Comparison of ENCODE assay signal across 8 mouse cellular contexts in genomic region chr8:70803761-70804480, GRCm38 (mm10). TPM values are rescaled to one million over a fixed set of nuclear protein-coding genes. Genes with fewer than 3 reads are reported as not detected.
A peak's percentile ranks its signal among the peaks of the same experiment; 100 is the strongest.
DNase-seq lines count a peak whose midpoint lies in the region; ATAC-seq and TF ChIP-seq lines count a peak whose summit lies in the region.

No protein-coding gene starts in this region.

- no peaks in the 10 kb centered on the region for H3K36me3 ChIP-seq in embryonic facial prominence, embryonic 10.5 days (replicated peaks)
- H3K36me3 ChIP-seq in heart, postnatal 0 days (replicated peaks; ENCODE audit: control insufficient read depth, insufficient read depth, low read length): no peaks in the 10 kb centered on the region

- H3K9me3 ChIP-seq in embryonic facial prominence, embryonic 10.5 days: no peaks in the 10 kb centered on the region
- H3K9me3 ChIP-seq in heart, postnatal 0 days (replicated peaks; ENCODE audit: control insufficient read depth, low read length): no peaks in the 10 kb centered on the region

- H3K4me1 ChIP-seq in embryonic facial prominence, embryonic 10.5 days: peaks cover 16% of the 10 kb centered on the region
- H3K4me1 ChIP-seq in heart, postnatal 0 days (ENCODE audit: control insufficient read depth, insufficient read depth): peaks cover 10% of the 10 kb centered on the region

- H3K9ac ChIP-seq in heart, postnatal 0 days (replicated peaks; ENCODE audit: low read depth, low read length): no peak overlapping the region; the same call in 1 of the 2 replicates

- H3K27me3 ChIP-seq in embryonic facial prominence, embryonic 10.5 days (replicated peaks; ENCODE audit: low read depth, poor library complexity, severe bottlenecking): peaks cover 89% of the 10 kb centered on the region
- H3K27me3 ChIP-seq in heart, postnatal 0 days (ENCODE audit: control insufficient read depth, insufficient read depth, low read length): peaks cover 42% of the 10 kb centered on the region

- intact Hi-C loops in heart, postnatal 25 days (cut with DNase I): no loop called here

- WGBS in embryonic facial prominence, embryonic 10.5 days: 1% methylated on average over 47 of the region's 47 CpGs
- WGBS in heart, postnatal 0 days: 2% methylated on average over 46 of the region's 47 CpGs

- no peak for TF ChIP-seq EP300 in heart, postnatal 0 days (IDR thresholded peaks at IDR 0.05; ENCODE audit: low read depth)

- peak overlapping the region; percentile 61 for H3K4me2 ChIP-seq in heart, postnatal 0 days (ENCODE audit: low read depth, low read length)

- TF ChIP-seq CTCF in heart, postnatal 0 days (IDR thresholded peaks at IDR 0.05; ENCODE audit: low read depth): no peak

- H3K4me3 ChIP-seq in embryonic facial prominence, embryonic 10.5 days: peak overlapping the region; percentile 63
- peak overlapping the region; percentile 42 for H3K4me3 ChIP-seq in heart, postnatal 0 days (ENCODE audit: low read depth, low read length)

- 0 out of 2 replicates have a peak overlapping the region, but pooled peaks have one; percentile 35 for H3K27ac ChIP-seq in embryonic facial prominence, embryonic 10.5 days (replicated peaks)
- H3K27ac ChIP-seq in heart, postnatal 0 days (ENCODE audit: low read depth): no peak overlapping the region

- 0 out of 2 replicates have a peak, but pooled peaks have one; percentile 32 for ATAC-seq in heart, postnatal 0 days (ENCODE audit: insufficient read depth, low read depth)

- peak; percentile 64 to 76 for DNase-seq in heart, adult 18-20 months
- DNase-seq in heart, postnatal 25 days (ENCODE audit: low spot score): no peak
- peak; percentile 53 for DNase-seq in embryonic facial prominence, embryonic 10.5 days (ENCODE audit: low spot score)
- no peak for DNase-seq in heart, postnatal 0 days (ENCODE audit: low spot score)
- peak; percentile 70 to 88 for DNase-seq in layer of hippocampus, adult 18-20 months (ENCODE audit: low spot score in 2 of 2)
- DNase-seq in lung, postnatal 14 days: peak; percentile 66
- peak; percentile 84 to 85 for DNase-seq in right cerebral cortex, adult 2 months (ENCODE audit: low spot score in 2 of 2)
- no peak for DNase-seq in Muller cell, postnatal 12 days (ENCODE audit: inconsistent ontology term)

RNA-seq across cellular contexts. Expression of gene Mast3, which starts 0.9 kb away (rescaled TPM):
- 1 to 10 TPM; 6.8 to 9.8 TPM for total RNA-seq in heart, adult 18-20 months (2021)
- 1 to 10 TPM; 5.2 to 6.3 TPM for total RNA-seq in heart, postnatal 25 days (2021)
- polyA plus RNA-seq in embryonic facial prominence, embryonic 10.5 days (2016; fragmentation: Nextera tagmentation; extraction: Ambion mirVana): 12.4 and 13.9 TPM in 2 replicates
- 3.0 and 5.6 TPM in 2 replicates for total RNA-seq in heart, postnatal 0 days (2014; rRNA removed; ENCODE audit: low replicate concordance)
- 2.3 and 3.2 TPM in 2 replicates for polyA plus RNA-seq in heart, postnatal 0 days (2015; fragmentation: Nextera tagmentation; extraction: Ambion mirVana)
- total RNA-seq in layer of hippocampus, adult 18-20 months (2021): 100 to 1,000 TPM; 439 to 476 TPM

RNA-seq across cellular contexts. Expression of gene Il12rb1, which starts 4.3 kb away (rescaled TPM):
- under 1 TPM; 0.15 to 0.31 TPM for total RNA-seq in heart, adult 18-20 months (2021)
- total RNA-seq in heart, postnatal 25 days (2021): not detected
- polyA plus RNA-seq in embryonic facial prominence, embryonic 10.5 days (2016; fragmentation: Nextera tagmentation; extraction: Ambion mirVana): not detected in 2 replicates
- 0.08 TPM in 1 of 2 replicates, not detected in the other for total RNA-seq in heart, postnatal 0 days (2014; rRNA removed; ENCODE audit: low replicate concordance)
- polyA plus RNA-seq in heart, postnatal 0 days (2015; fragmentation: Nextera tagmentation; extraction: Ambion mirVana): not detected in 2 replicates
- total RNA-seq in layer of hippocampus, adult 18-20 months (2021): 1 to 10 TPM in 1 of 2 experiments, under 1 TPM in 1; 0.97 to 1.7 TPM

RNA-seq across cellular contexts. Expression of gene Pik3r2, which starts 27.4 kb away (rescaled TPM):
- 10 to 100 TPM; 19.7 to 21.4 TPM for total RNA-seq in heart, adult 18-20 months (2021)
- 10 to 100 TPM; 21.8 to 25.5 TPM for total RNA-seq in heart, postnatal 25 days (2021)
- 79.2 and 79.8 TPM in 2 replicates for polyA plus RNA-seq in embryonic facial prominence, embryonic 10.5 days (2016; fragmentation: Nextera tagmentation; extraction: Ambion mirVana)
- 36.6 and 39.3 TPM in 2 replicates for total RNA-seq in heart, postnatal 0 days (2014; rRNA removed; ENCODE audit: low replicate concordance)
- polyA plus RNA-seq in heart, postnatal 0 days (2015; fragmentation: Nextera tagmentation; extraction: Ambion mirVana): 30.2 and 32.5 TPM in 2 replicates
- 100 to 1,000 TPM; 158 to 162 TPM for total RNA-seq in layer of hippocampus, adult 18-20 months (2021)

RNA-seq across cellular contexts. Expression of gene Arrdc2, which starts 35.6 kb away (rescaled TPM):
- total RNA-seq in heart, adult 18-20 months (2021): 10 to 100 TPM; 14.8 to 29.0 TPM
- total RNA-seq in heart, postnatal 25 days (2021): 10 to 100 TPM in 1 of 2 experiments, 1 to 10 TPM in 1; 9.2 to 10.2 TPM
- polyA plus RNA-seq in embryonic facial prominence, embryonic 10.5 days (2016; fragmentation: Nextera tagmentation; extraction: Ambion mirVana): 5.1 and 5.8 TPM in 2 replicates
- total RNA-seq in heart, postnatal 0 days (2014; rRNA removed; ENCODE audit: low replicate concordance): 4.5 and 38.1 TPM in 2 replicates
- 3.0 and 3.6 TPM in 2 replicates for polyA plus RNA-seq in heart, postnatal 0 days (2015; fragmentation: Nextera tagmentation; extraction: Ambion mirVana)
- total RNA-seq in layer of hippocampus, adult 18-20 months (2021): 10 to 100 TPM; 15.9 to 27.3 TPM

RNA-seq across cellular contexts. Expression of gene Mpv17l2, which starts 43.2 kb away (rescaled TPM):
- total RNA-seq in heart, adult 18-20 months (2021): 10 to 100 TPM; 26.9 to 27.5 TPM
- 10 to 100 TPM; 26.7 to 28.0 TPM for total RNA-seq in heart, postnatal 25 days (2021)
- polyA plus RNA-seq in embryonic facial prominence, embryonic 10.5 days (2016; fragmentation: Nextera tagmentation; extraction: Ambion mirVana): 28.2 and 34.5 TPM in 2 replicates
- 26.6 and 56.3 TPM in 2 replicates for total RNA-seq in heart, postnatal 0 days (2014; rRNA removed; ENCODE audit: low replicate concordance)
- 50.3 and 54.0 TPM in 2 replicates for polyA plus RNA-seq in heart, postnatal 0 days (2015; fragmentation: Nextera tagmentation; extraction: Ambion mirVana)
- total RNA-seq in layer of hippocampus, adult 18-20 months (2021): 10 to 100 TPM; 34.5 to 41.1 TPM

Comparison
In these comparisons a context has a peak if more than half of its experiments do, and no peak if none do; other contexts are left out.
1. DNase-seq: peak in heart, adult 18-20 months (2 of 2), embryonic facial prominence, embryonic 10.5 days (single experiment), layer of hippocampus, adult 18-20 months (2 of 2), lung, postnatal 14 days (single experiment) and right cerebral cortex, adult 2 months (2 of 2); none in heart, postnatal 25 days (single experiment), heart, postnatal 0 days (single experiment) and Muller cell, postnatal 12 days (single experiment).
2. RNA of gene Mast3, which starts 0.9 kb away (total RNA-seq): 439 to 476 TPM in layer of hippocampus, adult 18-20 months; 6.8 to 9.8 TPM in heart, adult 18-20 months, 5.2 to 6.3 TPM in heart, postnatal 25 days and 3.0 to 5.6 TPM in heart, postnatal 0 days; every median in the first group is over 10 times any median in the second.